Mouse (Mus musculus) MEL (cell line): ENCODE data around the gene Pelp1. TPM values are rescaled to one million over a fixed set of nuclear protein-coding genes. Genes with fewer than 3 reads are reported as not detected.

Source experiments
- DNase-seq: peaks from one replicate; pipeline ENCODE4 v3.0.0; 2011; ENCODE audit warnings: low read depth, low spot score
- H3K27ac ChIP-seq: 2 replicates; pipeline ENCODE4 v1.5.1; 2012; ENCODE audit warnings: low read depth, mild to moderate bottlenecking, control low read depth, low read length, moderate library complexity; ENCODE audit not compliant: control insufficient read depth
- H3K27me3 ChIP-seq, 2 experiments: fragments of 150-350 bp in 1 of 2; sonication (generic) in 1 of 2; 2 replicates each; pipeline ENCODE4 v1.6.1; 2012; ENCODE audit warnings: low read length in 2 of 2, mild to moderate bottlenecking in 2 of 2, improper control_type of control experiment in 1 of 2, moderate library complexity in 1 of 2; ENCODE audit not compliant: insufficient read depth in 2 of 2, control insufficient read depth in 1 of 2
- H3K36me3 ChIP-seq, 2 experiments: 2 replicates each; pipeline ENCODE4 v1.6.1; 2012 to 2014; ENCODE audit warnings: low read length in 2 of 2, improper control_type of control experiment in 1 of 2, inconsistent platforms in 1 of 2, mild to moderate bottlenecking in 1 of 2; ENCODE audit not compliant: insufficient read depth in 2 of 2, control insufficient read depth in 1 of 2
- H3K4me1 ChIP-seq, 2 experiments: fragments of 150-350 bp in 1 of 2; sonication (generic) in 1 of 2; 2 replicates each; pipeline ENCODE4 v1.6.1; 2012; ENCODE audit warnings: low read length in 2 of 2, improper control_type of control experiment in 1 of 2, mild to moderate bottlenecking in 1 of 2; ENCODE audit not compliant: insufficient read depth in 2 of 2, control insufficient read depth in 1 of 2
- H3K4me3 ChIP-seq, 2 experiments: fragments of 150-350 bp in 1 of 2; sonication (generic) in 1 of 2; 2 replicates each; pipeline ENCODE4 v1.5.1; 2012; ENCODE audit warnings: low read depth in 2 of 2, low read length in 2 of 2, mild to moderate bottlenecking in 2 of 2, moderate library complexity in 2 of 2, control low read depth in 1 of 2, improper control_type of control experiment in 1 of 2; ENCODE audit not compliant: control insufficient read depth in 1 of 2, insufficient read depth in 1 of 2
- H3K79me2 ChIP-seq: 2 replicates; pipeline ENCODE4 v1.6.1; 2012; ENCODE audit warnings: mild to moderate bottlenecking, low read length, moderate library complexity; ENCODE audit not compliant: control insufficient read depth, poor library complexity, insufficient read depth
- H3K9ac ChIP-seq: 2 replicates; pipeline ENCODE4 v1.6.1; 2012; ENCODE audit warnings: low read depth, mild to moderate bottlenecking, control low read depth, low read length, moderate library complexity; ENCODE audit not compliant: control insufficient read depth, poor library complexity, severe bottlenecking
- H3K9me3 ChIP-seq: fragments of 150-350 bp; sonication (generic); replicated peaks from 2 replicates; pipeline ENCODE4 v1.6.1; 2012; ENCODE audit warnings: mild to moderate bottlenecking, low read length, improper control_type of control experiment, moderate library complexity; ENCODE audit not compliant: insufficient read depth
- BHLHE40 ChIP-seq: IDR thresholded peaks from 2 replicates; pipeline ENCODE4 v1.6.1; 2012; ENCODE audit warnings: low read depth, mild to moderate bottlenecking, inconsistent platforms, low read length, improper control_type of control experiment, borderline replicate concordance
- CHD1 ChIP-seq: IDR thresholded peaks from 2 replicates; pipeline ENCODE4 v1.6.1; 2012; ENCODE audit warnings: low read depth, mild to moderate bottlenecking, inconsistent platforms, low read length, improper control_type of control experiment
- CHD2 ChIP-seq: IDR thresholded peaks from 2 replicates; pipeline ENCODE4 v1.6.1; 2011; ENCODE audit warnings: low read length, improper control_type of control experiment
- CTCF ChIP-seq, 3 experiments: IDR thresholded peaks in 2 of 3; conservative IDR thresholded peaks in 1 of 3; 2 replicates each; pipeline ENCODE4 v1.5.1; 2011 to 2012; ENCODE audit warnings: low read length in 3 of 3, low read depth in 2 of 3, mild to moderate bottlenecking in 2 of 3, improper control_type of control experiment in 1 of 3, inconsistent platforms in 1 of 3, mixed read lengths in 1 of 3, moderate library complexity in 1 of 3; ENCODE audit not compliant: control insufficient read depth in 1 of 3, insufficient read depth in 1 of 3, poor library complexity in 1 of 3, severe bottlenecking in 1 of 3
- E2F4 ChIP-seq: IDR thresholded peaks from 2 replicates; pipeline ENCODE4 v1.6.1; 2011; ENCODE audit warnings: low read depth, low read length, improper control_type of control experiment, borderline replicate concordance
- ELF1 ChIP-seq: IDR thresholded peaks from 2 replicates; pipeline ENCODE4 v1.6.1; 2014; ENCODE audit warnings: low read depth, mild to moderate bottlenecking, inconsistent platforms, low read length, improper control_type of control experiment, moderate library complexity
- EP300 ChIP-seq, 2 experiments: IDR thresholded peaks; 2 replicates each; pipeline ENCODE4 v1.6.1; 2011; ENCODE audit warnings: improper control_type of control experiment in 2 of 2, low read length in 2 of 2, low read depth in 1 of 2, mild to moderate bottlenecking in 1 of 2
- ETS1 ChIP-seq: IDR thresholded peaks from 2 replicates; pipeline ENCODE4 v1.6.1; 2012; ENCODE audit warnings: low read depth, mild to moderate bottlenecking, inconsistent platforms, low read length, improper control_type of control experiment, moderate library complexity
- GABPA ChIP-seq: IDR thresholded peaks from 2 replicates; pipeline ENCODE4 v1.6.1; 2012; ENCODE audit warnings: low read depth, mild to moderate bottlenecking, inconsistent platforms, low read length, improper control_type of control experiment, moderate library complexity
- GATA1 ChIP-seq: IDR thresholded peaks from 2 replicates; pipeline ENCODE4 v1.6.1; 2011; ENCODE audit warnings: low read depth, low read length, improper control_type of control experiment
- HCFC1 ChIP-seq: IDR thresholded peaks from 2 replicates; pipeline ENCODE4 v1.6.1; 2012; ENCODE audit warnings: low read depth, mild to moderate bottlenecking, inconsistent platforms, low read length, improper control_type of control experiment, moderate library complexity
- KAT2A ChIP-seq: conservative IDR thresholded peaks from 2 replicates; pipeline ENCODE4 v1.6.1; 2012; ENCODE audit warnings: low read depth, low read length, improper control_type of control experiment, inconsistent platforms
- MAFK ChIP-seq: IDR thresholded peaks from 2 replicates; pipeline ENCODE4 v1.6.1; 2011; ENCODE audit warnings: low read depth, mild to moderate bottlenecking, low read length, improper control_type of control experiment, borderline replicate concordance
- MAX ChIP-seq: IDR thresholded peaks from 2 replicates; pipeline ENCODE4 v1.6.1; 2011; ENCODE audit warnings: low read length, improper control_type of control experiment
- MAZ ChIP-seq: IDR thresholded peaks from 2 replicates; pipeline ENCODE4 v1.6.1; 2012; ENCODE audit warnings: low read depth, mild to moderate bottlenecking, inconsistent platforms, low read length, improper control_type of control experiment
- MEF2A ChIP-seq: IDR thresholded peaks from 2 replicates; pipeline ENCODE4 v1.6.1; 2014; ENCODE audit warnings: low read depth, mild to moderate bottlenecking, inconsistent platforms, low read length, improper control_type of control experiment; ENCODE audit not compliant: poor library complexity, insufficient replicate concordance, severe bottlenecking; ENCODE audit errors: extremely low read depth
- MXI1 ChIP-seq: IDR thresholded peaks from 2 replicates; pipeline ENCODE4 v1.6.1; 2011; ENCODE audit warnings: mild to moderate bottlenecking, low read depth, low read length, improper control_type of control experiment
- MYB ChIP-seq: IDR thresholded peaks from 2 replicates; pipeline ENCODE4 v1.6.1; 2011; ENCODE audit warnings: mild to moderate bottlenecking, low read depth, low read length, improper control_type of control experiment
- MYC ChIP-seq: IDR thresholded peaks from 2 replicates; pipeline ENCODE4 v1.6.1; 2011; ENCODE audit warnings: low read depth, mild to moderate bottlenecking, low read length, improper control_type of control experiment, moderate library complexity
- NELFE ChIP-seq: IDR thresholded peaks from 2 replicates; pipeline ENCODE4 v1.6.1; 2011; ENCODE audit warnings: low read depth, low read length, improper control_type of control experiment
- POLR2A ChIP-seq, 2 experiments: IDR thresholded peaks; 2 replicates each; pipeline ENCODE4 v1.6.1; 2011 to 2012; ENCODE audit warnings: low read length in 2 of 2, mild to moderate bottlenecking in 2 of 2, control low read depth in 1 of 2, improper control_type of control experiment in 1 of 2, low read depth in 1 of 2, moderate library complexity in 1 of 2; ENCODE audit not compliant: control insufficient read depth in 1 of 2, insufficient read depth in 1 of 2, poor library complexity in 1 of 2
- POLR2AphosphoS2 ChIP-seq: IDR thresholded peaks from 2 replicates; pipeline ENCODE4 v1.6.1; 2011; ENCODE audit warnings: low read length, improper control_type of control experiment
- POLR2AphosphoS5 ChIP-seq: IDR thresholded peaks from 2 replicates; pipeline ENCODE4 v1.6.1; 2012; ENCODE audit warnings: low read depth, borderline replicate concordance, mild to moderate bottlenecking, inconsistent platforms, low read length, moderate library complexity, mixed read lengths
- RAD21 ChIP-seq: IDR thresholded peaks from 2 replicates; pipeline ENCODE4 v1.6.1; 2011; ENCODE audit warnings: mild to moderate bottlenecking, low read depth, low read length, improper control_type of control experiment
- RCOR1 ChIP-seq: IDR thresholded peaks from 2 replicates; pipeline ENCODE4 v1.6.1; 2012; ENCODE audit warnings: low read depth, mild to moderate bottlenecking, inconsistent platforms, low read length, improper control_type of control experiment
- SMC3 ChIP-seq: IDR thresholded peaks from 2 replicates; pipeline ENCODE4 v1.6.1; 2011; ENCODE audit warnings: low read depth, low read length, improper control_type of control experiment
- TAL1 ChIP-seq: IDR thresholded peaks from 2 replicates; pipeline ENCODE4 v1.6.1; 2012; ENCODE audit warnings: mild to moderate bottlenecking, inconsistent platforms, low read length, moderate library complexity, mixed read lengths
- TBP ChIP-seq: IDR thresholded peaks from 2 replicates; pipeline ENCODE4 v1.8.0; 2011; ENCODE audit warnings: low read depth, low read length, improper control_type of control experiment
- TCF12 ChIP-seq: IDR thresholded peaks from 2 replicates; pipeline ENCODE4 v1.6.1; 2014; ENCODE audit warnings: low read depth, mild to moderate bottlenecking, inconsistent platforms, low read length, improper control_type of control experiment, moderate library complexity
- USF1 ChIP-seq: IDR thresholded peaks from 2 replicates; pipeline ENCODE4 v1.6.1; 2014; ENCODE audit warnings: low read depth, mild to moderate bottlenecking, inconsistent platforms, low read length, improper control_type of control experiment, moderate library complexity
- USF2 ChIP-seq, 2 experiments: IDR thresholded peaks; 2 replicates each; pipeline ENCODE4 v1.6.1; 2011 to 2012; ENCODE audit warnings: improper control_type of control experiment in 2 of 2, low read length in 2 of 2, borderline replicate concordance in 1 of 2, inconsistent platforms in 1 of 2, low read depth in 1 of 2, mild to moderate bottlenecking in 1 of 2; ENCODE audit not compliant: insufficient read depth in 1 of 2
- ZC3H11A ChIP-seq: IDR thresholded peaks from 2 replicates; pipeline ENCODE4 v1.6.1; 2012; ENCODE audit warnings: low read depth, mild to moderate bottlenecking, inconsistent platforms, low read length, improper control_type of control experiment
- ZKSCAN1 ChIP-seq: IDR thresholded peaks from 2 replicates; pipeline ENCODE4 v1.6.1; 2012; ENCODE audit warnings: low read depth, mild to moderate bottlenecking, inconsistent platforms, low read length, improper control_type of control experiment, moderate library complexity
- ZMIZ1 ChIP-seq: IDR thresholded peaks from 2 replicates; pipeline ENCODE4 v1.6.1; 2012; ENCODE audit warnings: low read depth, mild to moderate bottlenecking, inconsistent platforms, low read length, improper control_type of control experiment, moderate library complexity
- ZNF384 ChIP-seq: IDR thresholded peaks from 2 replicates; pipeline ENCODE4 v1.6.1; 2012; ENCODE audit warnings: low read depth, mild to moderate bottlenecking, inconsistent platforms, low read length, improper control_type of control experiment
- polyA plus RNA-seq, 2 experiments: library from polyadenylated mRNA; stranded (reverse) in 1 of 2; unstranded in 1 of 2; fragments of >175 nt in 1 of 2; fragments of >200 nt in 1 of 2; gene quantifications; 2 replicates each; pipeline versions ENCODE4 v1.2.1 to v1.2.4; 2012; ENCODE audit warnings: low replicate concordance in 2 of 2, low read depth in 1 of 2; ENCODE audit not compliant: insufficient read length in 2 of 2, insufficient read depth in 1 of 2, missing spikeins in 1 of 2
- total RNA-seq: library from RNA; depleted of rRNA; stranded (reverse); fragments of 300-350 nt; gene quantifications from 2 replicates; pipeline ENCODE4 v1.2.3, GENCODE M21; 2012

Gene Pelp1
- total and polyA plus RNA-seq, 3 experiments: 50.6 to 70.1 TPM; not detected in 1

DNA sequence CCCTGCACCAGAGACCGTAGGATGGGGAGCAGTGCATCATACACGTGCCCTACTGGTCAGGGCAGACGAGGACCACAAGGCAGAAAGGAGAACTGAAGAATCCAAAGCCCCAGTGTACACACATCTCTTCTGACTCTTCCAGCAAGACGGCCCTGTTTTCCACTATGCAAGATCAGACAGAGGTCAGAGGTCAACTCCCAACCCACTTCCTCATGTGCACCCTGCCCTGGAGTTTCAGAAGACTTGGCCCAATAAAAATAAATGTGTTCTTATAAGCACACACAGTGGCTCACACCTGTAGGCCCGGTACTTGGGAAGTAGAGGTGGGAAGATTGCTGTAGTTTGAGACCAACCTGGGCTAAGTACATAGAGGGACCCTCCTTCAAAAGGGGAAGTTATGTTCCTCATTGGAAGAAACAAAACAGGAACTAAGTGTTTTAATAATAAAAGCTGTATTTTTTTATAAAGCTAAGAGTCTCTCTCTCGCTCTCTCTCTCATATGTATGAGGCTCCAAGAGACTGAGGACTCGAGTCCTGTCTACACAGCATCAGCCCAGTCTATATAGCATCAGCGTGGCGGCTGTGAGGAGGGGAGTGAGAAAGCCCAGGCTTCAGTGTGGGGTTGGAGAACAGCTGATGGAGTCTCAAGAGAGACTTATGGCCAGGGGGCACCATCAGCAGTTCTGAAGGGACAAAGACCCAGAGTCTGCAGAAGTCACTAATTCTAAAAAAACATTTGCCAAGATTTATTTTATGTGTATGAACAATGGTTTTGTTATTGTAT lies 43.6 kb upstream of the Pelp1 start:
- Histone ChIP-seq H3K4me3 (peak overlapping the region; percentile 0 to 92; a peak in 3 of 4 replicates), H3K9ac (peak overlapping the region; percentile 96; the same call in 1 of the 2 replicates), H3K27me3 (no peaks in the 10 kb centered on the region), H3K9me3 (no peaks in the 10 kb centered on the region), H3K4me1 (peaks cover 13 to 26% of the 10 kb centered on the region in 2 experiments), H3K27ac (peak overlapping the region; percentile 60), H3K79me2 (peaks cover 6% of the 10 kb centered on the region), H3K36me3 (peaks cover 0 to 27% of the 10 kb centered on the region in 2 experiments; a peak in 2 of 4 replicates)
- DNase-seq: peak; percentile 88
- TF ChIP-seq USF1 (no peak), TAL1 (no peak), MXI1 (0 out of 2 replicates have a peak, but pooled peaks have one; percentile 36), MAX (no peak), ZMIZ1 (0 out of 2 replicates have a peak, but pooled peaks have one; percentile 8), ZKSCAN1 (no peak), RCOR1 (peak; percentile 13; the same call in 1 of the 2 replicates), RAD21 (no peak), BHLHE40 (no peak), ETS1 (peak; percentile 47; the same call in 1 of the 2 replicates), CHD2 (no peak; the same call in 1 of the 2 replicates), MEF2A (no peak), MAFK (no peak), KAT2A (no peak), GATA1 (no peak), ZNF384 (peak; percentile 84), SMC3 (no peak), MYC (peak; percentile 15; the same call in 1 of the 2 replicates), POLR2A (IDR thresholded peaks at IDR 0.05; ENCODE audit: control insufficient read depth in 1 of 2, insufficient read depth in 1 of 2, low read depth in 1 of 2, low read length in 2 of 2, poor library complexity in 1 of 2) (no peak; a peak in 1 of 4 replicates), TCF12 (no peak), POLR2AphosphoS5 (no peak), HCFC1 (peak; percentile 57; the same call in 1 of the 2 replicates), TBP (no peak), USF2 (IDR thresholded peaks at IDR 0.05; ENCODE audit: borderline replicate concordance in 1 of 2, insufficient read depth in 1 of 2, low read depth in 1 of 2, low read length in 2 of 2) (no peak), CHD1 (no peak), MAZ (no peak), ELF1 (peak; percentile 43; the same call in 1 of the 2 replicates), CTCF (IDR thresholded peaks at IDR 0.05 in 2 of 3, conservative IDR thresholded peaks at IDR 0.05 in 1 of 3; ENCODE audit: control insufficient read depth in 1 of 3, insufficient read depth in 1 of 3, low read depth in 2 of 3, low read length in 3 of 3, poor library complexity in 1 of 3, severe bottlenecking in 1 of 3) (no peak), ZC3H11A (no peak), POLR2AphosphoS2 (no peak), MYB (no peak), EP300 (IDR thresholded peaks at IDR 0.05; ENCODE audit: low read depth in 1 of 2, low read length in 2 of 2) (peak in 1 of 2 experiments; percentile 43; a peak in 2 of 4 replicates), E2F4 (no peak), NELFE (no peak), GABPA (no peak)
